Comparison of ENCODE assay signal across 8 mouse cellular contexts in the genomic region with DNA sequence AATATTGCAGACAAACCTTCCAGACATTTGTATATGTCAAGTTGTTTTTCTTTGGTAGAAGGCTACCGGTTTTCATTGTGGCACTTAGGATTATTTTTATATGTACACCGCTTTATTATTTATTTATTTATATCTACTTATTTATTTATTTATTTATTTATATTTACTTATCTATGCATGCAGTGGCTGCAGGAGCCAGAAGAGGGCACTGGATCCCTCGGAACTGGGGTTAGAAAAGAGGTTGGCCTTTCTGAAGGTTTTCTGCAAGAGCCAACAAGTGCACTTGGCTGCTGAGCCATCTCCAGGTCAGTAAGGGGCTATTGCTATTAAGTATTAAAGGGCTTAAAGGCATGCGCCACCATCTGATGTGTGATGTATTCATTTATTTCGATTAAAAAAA. TPM values are rescaled to one million over a fixed set of nuclear protein-coding genes. Genes with fewer than 3 reads are reported as not detected.
DNase-seq lines count a peak whose midpoint lies in the region; ATAC-seq and TF ChIP-seq lines count a peak whose summit lies in the region.

No protein-coding gene starts in this region.

- peak; percentile 50 to 53 for DNase-seq in cerebellum, adult 18-20 months
- no peak for DNase-seq in cerebellum, adult 11-12 months
- peak; percentile 21 for DNase-seq in liver, adult 2 months (ENCODE audit: extremely low read depth, low read depth, low spot score)
- DNase-seq in Patski (ENCODE audit: low read depth, low spot score) = no peak
- peak; percentile 30 to 35 for DNase-seq in lung, postnatal 4 days
- no peak for DNase-seq in spleen, adult 12 weeks (ENCODE audit: low spot score)

- H3K36me3 ChIP-seq in liver, adult 2 months (ENCODE audit: control insufficient read depth, insufficient read depth, low read length) = no peaks in the 10 kb centered on the region
- no peaks in the 10 kb centered on the region for H3K36me3 ChIP-seq in liver, embryonic 12.5 days
- no peaks in the 10 kb centered on the region for H3K36me3 ChIP-seq in embryonic facial prominence, embryonic 15.5 days

- peak; percentile 36 for TF ChIP-seq CTCF in liver, adult 2 months (IDR thresholded peaks at IDR 0.05; ENCODE audit: low read depth, low read length)
- TF ChIP-seq CTCF in Patski (IDR thresholded peaks at IDR 0.05) = peak; percentile 63

- no peaks in the 10 kb centered on the region for H3K9me3 ChIP-seq in liver, embryonic 12.5 days (replicated peaks)
- H3K9me3 ChIP-seq in embryonic facial prominence, embryonic 15.5 days (replicated peaks) = no peaks in the 10 kb centered on the region

- 64% methylated on average over 5 of the region's 5 CpGs for WGBS in liver, adult 2 months
- 61% methylated on average over 5 of the region's 5 CpGs for WGBS in liver, embryonic 12.5 days (ENCODE audit: insufficient replicate concordance)
- WGBS in embryonic facial prominence, embryonic 15.5 days = 45% methylated on average over 5 of the region's 5 CpGs

- CTCF ChIA-PET in Patski (lab: Charles Lee) = interaction anchor here (0.7 to 4.0 kb wide), 6 partner anchors 9 to 198 kb away, joined by 3 to 19 read pairs (median 8); a partner anchor contains a TSS

- no peak for ATAC-seq in liver, embryonic 12.5 days
- no peak for ATAC-seq in Patski
- ATAC-seq in embryonic facial prominence, embryonic 15.5 days (ENCODE audit: insufficient number of reproducible peaks, low FRiP score, low TSS enrichment, low read depth) = no peak

- no peak overlapping the region for H3K4me2 ChIP-seq in liver, embryonic 12.5 days
- peak overlapping the region; percentile 24; the same call in 1 of the 2 replicates for H3K4me2 ChIP-seq in embryonic facial prominence, embryonic 15.5 days (replicated peaks)

- TF ChIP-seq POLR2A in liver, adult 2 months (IDR thresholded peaks at IDR 0.05; ENCODE audit: extremely low read depth, insufficient read depth, low read length) = no peak

- no peaks in the 10 kb centered on the region for H3K79me2 ChIP-seq in liver, adult 2 months (ENCODE audit: control insufficient read depth, insufficient read depth, low read length)

- no peak overlapping the region for H3K9ac ChIP-seq in liver, adult 2 months (ENCODE audit: low read depth, low read length)
- H3K9ac ChIP-seq in liver, embryonic 12.5 days = no peak overlapping the region
- no peak overlapping the region for H3K9ac ChIP-seq in embryonic facial prominence, embryonic 15.5 days

- no peak overlapping the region for H3K27ac ChIP-seq in liver, adult 2 months (replicated peaks; ENCODE audit: insufficient read depth, low read depth, low read length)
- no peak overlapping the region for H3K27ac ChIP-seq in liver, embryonic 12.5 days
- peak overlapping the region; percentile 65 for H3K27ac ChIP-seq in embryonic facial prominence, embryonic 15.5 days (replicated peaks)

- in situ Hi-C loops in Patski (cut with MboI; ENCODE audit: low pct_unique_long_range_greater_than_20kb) = loop anchor here (5.0 kb wide), 2 partner anchors 34 to 189 kb away; no protein-coding TSS in a partner anchor

- no peaks in the 10 kb centered on the region for H3K27me3 ChIP-seq in liver, adult 2 months (ENCODE audit: control insufficient read depth, insufficient read depth, low read length)
- no peaks in the 10 kb centered on the region for H3K27me3 ChIP-seq in liver, embryonic 12.5 days (replicated peaks)
- no peaks in the 10 kb centered on the region for H3K27me3 ChIP-seq in Patski
- H3K27me3 ChIP-seq in embryonic facial prominence, embryonic 15.5 days = no peaks in the 10 kb centered on the region

- no peak overlapping the region for H3K4me3 ChIP-seq in liver, adult 2 months (ENCODE audit: insufficient read depth, low read depth, low read length)
- H3K4me3 ChIP-seq in liver, embryonic 12.5 days = no peak overlapping the region
- no peak overlapping the region for H3K4me3 ChIP-seq in embryonic facial prominence, embryonic 15.5 days (replicated peaks)

- no peaks in the 10 kb centered on the region for H3K4me1 ChIP-seq in liver, adult 2 months (ENCODE audit: control insufficient read depth, insufficient read depth, low read length)
- H3K4me1 ChIP-seq in liver, embryonic 12.5 days = peaks cover 15% of the 10 kb centered on the region
- peaks cover 30% of the 10 kb centered on the region for H3K4me1 ChIP-seq in embryonic facial prominence, embryonic 15.5 days

- POLR2A ChIA-PET in Patski (lab: Charles Lee) = no interaction called here

RNA-seq across cellular contexts. Expression of a gene that starts 15.1 kb away (rescaled TPM):
- total RNA-seq in liver, adult 2 months (2014; rRNA removed) = 20.0 and 20.6 TPM in 2 replicates
- 12.6 and 13.8 TPM in 2 replicates for polyA plus RNA-seq in liver, adult 2 months (2012; rRNA removed)
- 16.5 and 17.2 TPM in 2 replicates for polyA plus RNA-seq in liver, embryonic 12.5 days (2016; fragmentation: Nextera tagmentation; extraction: Ambion mirVana)
- polyA plus RNA-seq in Patski (2021) = 1.0 TPM
- polyA plus RNA-seq in embryonic facial prominence, embryonic 15.5 days (2015; fragmentation: Nextera tagmentation; extraction: Ambion mirVana) = 23.4 and 33.6 TPM in 2 replicates

RNA-seq across cellular contexts. Expression of a gene that starts 37.0 kb away (rescaled TPM):
- total RNA-seq in liver, adult 2 months (2014; rRNA removed) = 2.4 and 2.8 TPM in 2 replicates
- 11.2 and 14.3 TPM in 2 replicates for polyA plus RNA-seq in liver, adult 2 months (2012; rRNA removed)
- polyA plus RNA-seq in liver, embryonic 12.5 days (2016; fragmentation: Nextera tagmentation; extraction: Ambion mirVana) = 63.7 and 68.9 TPM in 2 replicates
- polyA plus RNA-seq in Patski (2021) = 42.1 TPM
- polyA plus RNA-seq in embryonic facial prominence, embryonic 15.5 days (2015; fragmentation: Nextera tagmentation; extraction: Ambion mirVana) = 79.1 and 84.7 TPM in 2 replicates

RNA-seq across cellular contexts. Expression of a gene that starts 48.3 kb away (rescaled TPM):
- total RNA-seq in liver, adult 2 months (2014; rRNA removed) = 11.8 and 14.4 TPM in 2 replicates
- 13.0 and 15.0 TPM in 2 replicates for polyA plus RNA-seq in liver, adult 2 months (2012; rRNA removed)
- polyA plus RNA-seq in liver, embryonic 12.5 days (2016; fragmentation: Nextera tagmentation; extraction: Ambion mirVana) = 37.9 and 39.0 TPM in 2 replicates
- polyA plus RNA-seq in Patski (2021) = 26.9 TPM
- 65.0 and 84.3 TPM in 2 replicates for polyA plus RNA-seq in embryonic facial prominence, embryonic 15.5 days (2015; fragmentation: Nextera tagmentation; extraction: Ambion mirVana)

Comparison
In these comparisons a context has a peak if more than half of its experiments do, and no peak if none do; other contexts are left out.
1. DNase-seq: peak in cerebellum, adult 18-20 months (2 of 2), liver, adult 2 months (single experiment) and lung, postnatal 4 days (2 of 2); none in cerebellum, adult 11-12 months (single experiment), Patski (single experiment) and spleen, adult 12 weeks (single experiment).